Mouse (Mus musculus): ENCODE data around the gene Piwil1. TPM values are rescaled to one million over a fixed set of nuclear protein-coding genes. Genes with fewer than 3 reads are reported as not detected.

The Piwil1 gene
- not detected in 2 replicates for polyA plus RNA-seq (2015; fragmentation: Nextera tagmentation; extraction: Ambion mirVana)

DNA sequence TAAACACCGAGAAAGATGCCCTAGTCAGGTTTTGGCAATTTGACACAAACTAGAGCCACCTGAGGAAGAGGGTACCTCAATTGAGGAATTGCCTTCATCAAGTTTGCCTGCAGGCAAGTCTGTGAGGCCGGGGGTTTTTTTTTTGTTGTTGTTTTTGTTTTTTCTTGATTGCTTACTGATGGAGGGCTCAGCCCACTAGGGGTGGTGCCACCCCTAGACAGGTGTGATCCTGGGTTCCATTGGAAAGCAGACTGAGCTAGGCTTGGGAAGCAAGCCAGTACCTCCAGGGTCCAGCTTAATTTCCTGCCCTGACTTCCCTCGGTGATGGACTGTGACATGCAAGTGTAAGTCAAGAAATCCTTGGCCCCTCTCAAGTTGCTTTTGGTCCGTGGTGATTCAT, at the start of gene Piwil1:
Gene Piwil1 (plus strand): TSS at position 301 of the 400 bp plus-strand sequence.
- H3K4me3 ChIP-seq (ENCODE audit: low read depth, low read length): no peak within 1 kb of the TSS
- H3K9me3 ChIP-seq (ENCODE audit: control insufficient read depth): no peaks in the 10 kb centered on the region
- no peak within 1 kb of the TSS for H3K9ac ChIP-seq (ENCODE audit: low read depth, low read length)
- H3K27me3 ChIP-seq (replicated peaks; ENCODE audit: control insufficient read depth, insufficient read depth, low read length): no peaks in the 10 kb centered on the region
- ATAC-seq: no peak
- no peak within 1 kb of the TSS for H3K27ac ChIP-seq (ENCODE audit: low read depth, low read length)
- H3K4me1 ChIP-seq (replicated peaks; ENCODE audit: control insufficient read depth, insufficient read depth, low read length): no peaks in the 10 kb centered on the region
- H3K4me2 ChIP-seq (replicated peaks; ENCODE audit: low read depth): no peak within 1 kb of the TSS
- WGBS: 76% methylated on average over 4 of the region's 4 CpGs
- TF ChIP-seq CTCF (IDR thresholded peaks at IDR 0.05; ENCODE audit: low read depth): no peak
- H3K36me3 ChIP-seq (ENCODE audit: control insufficient read depth, insufficient read depth): no peaks in the 10 kb centered on the region

DNA sequence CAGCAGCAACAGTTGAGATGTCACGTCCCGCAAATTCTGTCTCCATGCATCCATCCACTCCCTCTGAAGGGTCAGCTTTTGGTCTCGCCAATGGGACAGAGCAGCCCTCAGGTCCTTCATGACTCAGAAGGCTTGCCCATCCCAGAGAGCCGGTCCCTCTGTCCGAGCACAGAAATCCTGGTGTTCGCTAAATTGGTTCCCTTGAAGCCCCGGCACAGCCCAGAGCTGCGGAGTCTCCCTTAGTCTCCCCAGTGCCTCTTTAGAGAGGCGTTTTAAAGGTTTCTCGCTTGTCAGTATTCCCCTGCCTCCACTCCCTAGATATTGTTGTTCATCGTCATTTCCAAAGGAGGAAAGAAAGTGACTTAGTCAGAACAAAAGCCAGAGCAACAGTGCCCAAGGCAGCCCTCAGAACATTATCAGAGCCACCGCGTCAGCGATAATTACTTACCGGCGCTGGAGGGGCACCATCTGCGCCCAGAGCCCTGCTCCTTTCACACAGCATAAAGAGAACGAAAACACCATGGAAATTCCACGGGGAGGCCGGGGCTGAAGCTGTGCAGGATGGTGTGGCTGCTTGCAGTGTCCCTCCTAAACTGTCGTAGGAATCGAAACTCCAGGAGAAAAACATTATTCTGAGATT, 45.7 kb upstream of the Piwil1 start:
- no peak overlapping the region for H3K4me2 ChIP-seq (replicated peaks; ENCODE audit: low read depth)
- WGBS: 66% methylated on average over 22 of the region's 22 CpGs
- no peaks in the 10 kb centered on the region for H3K4me1 ChIP-seq (replicated peaks; ENCODE audit: control insufficient read depth, insufficient read depth, low read length)
- TF ChIP-seq CTCF (IDR thresholded peaks at IDR 0.05; ENCODE audit: low read depth): no peak
- H3K9ac ChIP-seq (ENCODE audit: low read depth, low read length): no peak overlapping the region
- no peak overlapping the region for H3K4me3 ChIP-seq (ENCODE audit: low read depth, low read length)
- no peak overlapping the region for H3K27ac ChIP-seq (ENCODE audit: low read depth, low read length)
- H3K9me3 ChIP-seq (ENCODE audit: control insufficient read depth): no peaks in the 10 kb centered on the region
- ATAC-seq: no peak
- no peaks in the 10 kb centered on the region for H3K27me3 ChIP-seq (replicated peaks; ENCODE audit: control insufficient read depth, insufficient read depth, low read length)
- H3K36me3 ChIP-seq (ENCODE audit: control insufficient read depth, insufficient read depth): no peaks in the 10 kb centered on the region

DNA sequence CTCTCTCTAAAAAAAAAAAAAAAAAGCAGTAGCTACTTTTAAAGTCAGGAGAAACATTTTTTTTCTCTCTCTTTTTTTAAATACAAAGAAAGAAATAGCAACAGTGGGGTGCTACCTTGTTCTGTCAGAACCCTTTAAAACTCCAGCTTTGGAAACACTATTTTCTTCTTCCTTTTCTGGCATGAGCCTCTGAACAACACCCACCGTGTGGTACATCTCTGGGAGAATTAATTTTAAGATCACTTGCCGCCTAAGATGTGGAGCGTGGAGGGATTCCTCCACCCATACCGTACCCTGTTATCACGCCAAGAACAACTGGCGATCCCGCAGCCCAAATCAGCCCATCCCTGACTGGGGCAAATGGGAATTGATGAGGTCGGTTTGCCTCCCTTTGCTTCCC, 42.2 kb upstream of the Piwil1 start:
- no peak overlapping the region for H3K9ac ChIP-seq (ENCODE audit: low read depth, low read length)
- 66% methylated on average over 8 of the region's 8 CpGs for whole genome bisulfite sequencing
- no peaks in the 10 kb centered on the region for H3K27me3 ChIP-seq (replicated peaks; ENCODE audit: control insufficient read depth, insufficient read depth, low read length)
- H3K9me3 ChIP-seq (ENCODE audit: control insufficient read depth): 0 out of 2 replicates have a peak, but pooled peaks cover 3% of the 10 kb centered on the region
- H3K4me2 ChIP-seq (replicated peaks; ENCODE audit: low read depth): no peak overlapping the region
- no peak for TF ChIP-seq CTCF (IDR thresholded peaks at IDR 0.05; ENCODE audit: low read depth)
- H3K4me3 ChIP-seq (ENCODE audit: low read depth, low read length): no peak overlapping the region
- no peak for ATAC-seq
- H3K4me1 ChIP-seq (replicated peaks; ENCODE audit: control insufficient read depth, insufficient read depth, low read length): no peaks in the 10 kb centered on the region
- no peak overlapping the region for H3K27ac ChIP-seq (ENCODE audit: low read depth, low read length)
- H3K36me3 ChIP-seq (ENCODE audit: control insufficient read depth, insufficient read depth): no peaks in the 10 kb centered on the region

DNA sequence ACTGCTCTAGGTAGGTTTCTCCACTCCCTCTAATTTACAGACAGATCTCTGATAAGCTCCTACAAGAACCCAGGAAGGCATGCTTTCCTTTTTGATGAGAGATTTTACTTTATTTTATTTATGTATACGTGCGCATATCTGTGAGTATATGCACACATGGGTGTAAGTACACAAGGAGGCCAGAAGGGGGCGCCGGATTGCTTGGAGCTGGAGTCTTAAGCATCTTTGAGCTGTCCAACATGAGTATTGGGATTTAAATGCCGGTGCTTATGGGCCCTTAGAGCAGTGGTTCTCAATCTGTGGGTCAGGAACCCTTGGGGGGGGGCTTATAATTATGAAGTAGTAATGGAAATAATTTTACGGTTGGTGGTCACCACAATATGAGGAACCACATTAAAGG, 39.4 kb upstream of the Piwil1 start:
- Histone ChIP-seq H3K4me2 (replicated peaks; ENCODE audit: low read depth) (no peak overlapping the region), H3K9me3 (ENCODE audit: control insufficient read depth) (0 out of 2 replicates have a peak, but pooled peaks cover 3% of the 10 kb centered on the region), H3K27ac (ENCODE audit: low read depth, low read length) (no peak overlapping the region), H3K4me3 (ENCODE audit: low read depth, low read length) (no peak overlapping the region), H3K27me3 (replicated peaks; ENCODE audit: control insufficient read depth, insufficient read depth, low read length) (no peaks in the 10 kb centered on the region), H3K4me1 (replicated peaks; ENCODE audit: control insufficient read depth, insufficient read depth, low read length) (no peaks in the 10 kb centered on the region), H3K36me3 (ENCODE audit: control insufficient read depth, insufficient read depth) (no peaks in the 10 kb centered on the region), H3K9ac (ENCODE audit: low read depth, low read length) (no peak overlapping the region)
- no peak for ATAC-seq
- WGBS: 91% methylated on average over 6 of the region's 6 CpGs
- no peak for TF ChIP-seq CTCF (IDR thresholded peaks at IDR 0.05; ENCODE audit: low read depth)

DNA sequence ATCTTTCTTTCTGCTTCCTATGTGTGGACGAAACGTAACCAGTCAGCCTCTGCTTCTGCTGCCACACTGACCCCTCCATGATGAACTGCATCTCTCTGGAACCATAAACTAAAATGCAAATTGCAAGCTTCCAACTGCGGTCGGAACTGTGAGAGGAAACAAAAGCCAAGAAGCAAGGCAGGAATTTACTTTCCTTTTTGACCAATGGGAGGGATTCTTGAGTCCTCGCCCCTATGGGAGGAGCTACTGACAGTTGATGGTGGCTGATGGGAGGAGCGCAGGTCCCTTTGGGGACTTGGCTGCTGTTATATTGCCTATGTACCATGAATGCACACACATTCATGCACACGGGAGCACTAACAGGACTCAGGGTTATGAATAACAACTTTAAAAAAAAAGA, 38.3 kb upstream of the Piwil1 start:
- Histone ChIP-seq H3K27me3 (replicated peaks; ENCODE audit: control insufficient read depth, insufficient read depth, low read length) (no peaks in the 10 kb centered on the region), H3K4me3 (ENCODE audit: low read depth, low read length) (no peak overlapping the region), H3K9ac (ENCODE audit: low read depth, low read length) (no peak overlapping the region), H3K4me2 (replicated peaks; ENCODE audit: low read depth) (no peak overlapping the region), H3K9me3 (ENCODE audit: control insufficient read depth) (0 out of 2 replicates have a peak, but pooled peaks cover 3% of the 10 kb centered on the region), H3K4me1 (replicated peaks; ENCODE audit: control insufficient read depth, insufficient read depth, low read length) (no peaks in the 10 kb centered on the region), H3K36me3 (ENCODE audit: control insufficient read depth, insufficient read depth) (no peaks in the 10 kb centered on the region), H3K27ac (ENCODE audit: low read depth, low read length) (no peak overlapping the region)
- WGBS: 76% methylated on average over 7 of the region's 7 CpGs
- no peak for TF ChIP-seq CTCF (IDR thresholded peaks at IDR 0.05; ENCODE audit: low read depth)
- ATAC-seq: no peak

DNA sequence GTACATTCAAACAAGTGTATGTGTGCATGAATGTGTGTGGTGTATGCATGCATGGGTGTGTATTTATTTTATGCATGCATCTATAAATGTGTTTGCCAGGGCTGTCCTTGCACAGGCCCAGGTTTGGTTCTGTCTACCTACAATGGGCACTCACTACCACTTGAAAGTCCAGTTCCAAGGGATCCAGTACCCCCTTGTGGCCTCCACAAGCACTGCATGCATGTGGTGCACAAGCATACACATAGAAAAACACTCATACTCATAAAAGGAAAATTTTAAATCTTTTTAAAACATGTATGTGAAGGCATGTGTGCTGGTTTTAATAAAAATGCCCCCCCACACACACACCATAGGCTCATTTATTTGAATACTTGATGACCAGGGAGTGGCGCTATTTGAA, 37.3 kb upstream of the Piwil1 start:
- peak; percentile 57 for TF ChIP-seq CTCF (IDR thresholded peaks at IDR 0.05; ENCODE audit: low read depth)
- Histone ChIP-seq H3K27ac (ENCODE audit: low read depth, low read length) (no peak overlapping the region), H3K9ac (ENCODE audit: low read depth, low read length) (no peak overlapping the region), H3K4me3 (ENCODE audit: low read depth, low read length) (no peak overlapping the region), H3K4me2 (replicated peaks; ENCODE audit: low read depth) (no peak overlapping the region), H3K36me3 (ENCODE audit: control insufficient read depth, insufficient read depth) (no peaks in the 10 kb centered on the region), H3K27me3 (replicated peaks; ENCODE audit: control insufficient read depth, insufficient read depth, low read length) (no peaks in the 10 kb centered on the region), H3K4me1 (replicated peaks; ENCODE audit: control insufficient read depth, insufficient read depth, low read length) (no peaks in the 10 kb centered on the region), H3K9me3 (ENCODE audit: control insufficient read depth) (0 out of 2 replicates have a peak, but pooled peaks cover 3% of the 10 kb centered on the region)
- no peak for ATAC-seq
- WGBS: 93% methylated on average over 1 of the region's 1 CpGs
